Mouse (Mus musculus) thymus, adult 2 months (tissue): Measurements from ENCODE around the gene Cnga3. TPM values are rescaled to one million over a fixed set of nuclear protein-coding genes. Genes with fewer than 3 reads are reported as not detected.

ENCODE experiments used
- DNase-seq: peaks from one replicate; pipeline ENCODE4 v3.0.0; 2021
- H3K27ac ChIP-seq: fragments of 200-500 bp; 2 replicates; pipeline ENCODE4 v1.5.1; 2012; ENCODE audit warnings: low read length, control low read depth; ENCODE audit not compliant: control insufficient read depth, insufficient read depth
- H3K27me3 ChIP-seq: fragments of 200-500 bp; 2 replicates; pipeline ENCODE4 v1.6.1; 2012; ENCODE audit warnings: mild to moderate bottlenecking, low read length, moderate library complexity, mixed read lengths; ENCODE audit not compliant: control insufficient read depth, insufficient read depth
- H3K36me3 ChIP-seq: fragments of 200-500 bp; 2 replicates; pipeline ENCODE4 v1.6.1; 2012; ENCODE audit warnings: mild to moderate bottlenecking, low read length, moderate library complexity; ENCODE audit not compliant: control insufficient read depth, insufficient read depth
- H3K4me1 ChIP-seq: fragments of 200-500 bp; replicated peaks from 2 replicates; pipeline ENCODE4 v1.6.1; 2012; ENCODE audit warnings: low read length; ENCODE audit not compliant: control insufficient read depth, insufficient read depth
- H3K4me3 ChIP-seq: fragments of 200-500 bp; 2 replicates; pipeline ENCODE4 v1.5.1; 2012; ENCODE audit warnings: mild to moderate bottlenecking, low read length, control low read depth, moderate library complexity; ENCODE audit not compliant: control insufficient read depth, insufficient read depth
- CTCF ChIP-seq: fragments of 200-500 bp; IDR thresholded peaks from 2 replicates; pipeline ENCODE4 v1.5.1; 2012; ENCODE audit warnings: mild to moderate bottlenecking, control low read depth, low read length, moderate library complexity, borderline replicate concordance; ENCODE audit not compliant: control insufficient read depth, poor library complexity, insufficient read depth; ENCODE audit errors: extremely low read depth
- POLR2A ChIP-seq: fragments of 200-500 bp; IDR thresholded peaks from 2 replicates; pipeline ENCODE4 v1.6.1; 2012; ENCODE audit warnings: mild to moderate bottlenecking, low read length, control low read depth, moderate library complexity; ENCODE audit not compliant: control insufficient read depth, poor library complexity, insufficient read depth; ENCODE audit errors: extremely low read depth
- WGBS: fragments of 180-500 bp; shearing (Covaris S2); methylation state at CpG from one replicate; pipeline ENCODE4 v1.1.7; 2018; 5-methylcytosine and 5-hydroxymethylcytosine counted together
- polyA plus RNA-seq: library from polyadenylated mRNA; depleted of rRNA; stranded (reverse); fragments of >200 nt; gene quantifications from 2 replicates; pipeline ENCODE4 v1.2.3, GENCODE M21; 2012

Gene Cnga3
- polyA plus RNA-seq, 1 experiment: 0.09 TPM

DNA sequence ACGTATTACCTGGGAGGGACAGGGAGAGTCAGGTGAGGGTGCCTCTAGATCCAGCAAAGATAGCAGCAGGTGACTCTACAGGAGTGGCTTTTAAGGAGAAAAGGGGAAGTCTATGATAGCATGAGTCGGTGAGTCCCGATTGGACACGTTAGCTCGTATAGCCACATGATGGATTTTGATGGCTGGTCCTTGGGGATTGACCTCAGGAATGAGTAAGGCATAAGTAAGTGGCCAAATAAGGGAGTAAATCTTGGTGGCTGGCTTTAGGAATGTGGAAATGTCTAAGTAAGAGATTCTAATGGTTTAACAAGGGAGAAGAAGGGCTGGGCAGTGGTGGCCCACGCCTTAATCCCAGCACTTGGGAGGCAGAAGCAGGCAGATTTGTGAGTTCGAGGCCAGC, 74.7 kb downstream of the Cnga3 start:
- H3K36me3 ChIP-seq: no peaks in the 10 kb centered on the region
- no peaks in the 10 kb centered on the region; the same call in 1 of the 2 replicates for H3K4me1 ChIP-seq
- no peak overlapping the region for H3K4me3 ChIP-seq
- no peak for TF ChIP-seq CTCF
- no peak for TF ChIP-seq POLR2A
- no peaks in the 10 kb centered on the region for H3K27me3 ChIP-seq
- 70% methylated on average over 7 of the region's 7 CpGs for WGBS
- no peak overlapping the region for H3K27ac ChIP-seq
- no peak for DNase-seq

DNA sequence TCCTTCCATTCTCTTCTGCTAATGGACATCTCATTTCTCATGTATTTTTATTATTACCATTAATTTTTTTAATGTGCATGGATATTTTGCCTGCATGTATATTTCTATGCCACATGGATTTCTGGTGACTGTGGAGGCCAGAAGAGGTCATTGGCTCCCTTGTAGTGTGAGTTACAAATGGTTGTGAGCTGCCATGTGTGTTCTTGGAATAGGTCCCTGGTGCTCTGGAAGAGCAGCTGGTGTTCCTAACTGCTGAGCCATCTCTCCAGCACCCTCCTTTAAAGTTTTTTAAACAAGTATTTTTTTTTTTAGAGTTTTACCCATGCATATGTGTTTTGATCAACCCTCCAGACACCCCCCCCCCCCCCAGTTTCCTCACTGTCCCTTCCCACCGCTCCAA, 82.2 kb downstream of the Cnga3 start:
- peaks cover 9% of the 10 kb centered on the region for H3K4me1 ChIP-seq
- no peaks in the 10 kb centered on the region for H3K36me3 ChIP-seq
- no peak overlapping the region for H3K27ac ChIP-seq
- no peak overlapping the region for H3K4me3 ChIP-seq
- no peaks in the 10 kb centered on the region; the same call in 1 of the 2 replicates for H3K27me3 ChIP-seq
- WGBS: 64% methylated on average over 1 of the region's 1 CpGs
- no peak for TF ChIP-seq POLR2A
- no peak for TF ChIP-seq CTCF
- DNase-seq: no peak

GRCm38 (mm10) chr1:37298904-37299303, 84.7 kb downstream of the Cnga3 start:
- no peak for DNase-seq
- 88% methylated on average over 2 of the region's 2 CpGs for WGBS
- Histone ChIP-seq H3K27me3 (no peaks in the 10 kb centered on the region; the same call in 1 of the 2 replicates), H3K27ac (no peak overlapping the region), H3K36me3 (no peaks in the 10 kb centered on the region), H3K4me3 (no peak overlapping the region), H3K4me1 (peaks cover 13% of the 10 kb centered on the region)
- TF ChIP-seq POLR2A (no peak), CTCF (no peak)

DNA sequence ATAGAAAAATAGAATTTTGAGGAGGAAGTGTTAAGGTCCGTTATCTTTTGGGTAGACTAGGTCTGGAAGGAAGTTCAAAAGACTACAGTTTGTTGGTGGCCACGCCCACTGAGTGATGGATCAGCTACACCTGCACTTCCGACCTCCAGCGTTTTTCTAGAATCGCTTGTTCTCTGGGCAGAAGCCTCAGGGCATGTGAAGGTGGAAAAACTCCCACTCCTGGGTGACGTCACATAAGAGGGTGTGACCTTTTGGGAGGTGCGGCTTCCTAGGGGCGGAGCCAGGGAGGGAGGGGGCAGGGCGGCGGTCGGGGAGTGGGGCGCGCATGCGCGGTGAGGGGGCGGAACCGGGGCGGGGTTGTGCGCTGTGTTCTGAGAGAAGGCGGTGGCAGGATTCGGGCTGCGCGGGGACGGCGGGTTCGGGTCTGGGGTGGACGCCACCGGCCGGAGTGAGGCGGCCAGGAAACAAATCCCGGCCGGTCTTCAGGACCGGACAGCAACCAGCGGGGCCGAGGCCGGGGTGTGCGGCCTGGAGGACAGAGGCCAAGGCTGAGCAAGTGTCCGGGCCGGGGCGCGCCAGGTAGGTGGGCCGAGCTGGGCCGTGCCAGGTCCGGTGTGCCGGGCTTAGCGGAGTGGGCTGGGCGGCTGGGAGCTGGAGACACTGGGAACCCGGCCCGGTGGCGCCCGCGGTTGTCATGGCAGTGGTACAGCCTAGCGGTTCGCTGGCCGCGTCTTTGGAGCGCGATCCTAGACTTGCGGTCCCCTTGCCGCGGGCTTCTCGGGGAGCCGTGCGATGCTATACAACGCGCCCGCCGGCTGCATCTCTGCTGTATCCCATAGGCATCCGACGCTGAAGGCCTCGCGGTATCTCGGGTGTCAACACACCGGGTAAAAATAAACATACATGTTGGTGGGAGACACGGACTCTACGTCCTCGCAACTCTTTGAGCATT, 85.6 kb downstream of the Cnga3 start, which contains the start of gene Inpp4a:
TSS of gene Inpp4a (plus strand) at position 326 of the 952 bp plus-strand sequence.
- H3K27ac ChIP-seq: no peak within 1 kb of the TSS
- H3K36me3 ChIP-seq: no peaks in the 10 kb centered on the region
- H3K4me1 ChIP-seq: peaks cover 13% of the 10 kb centered on the region
- peak within 1 kb of the TSS; percentile 66 for H3K4me3 ChIP-seq
- peak; percentile 95 for DNase-seq
- no peaks in the 10 kb centered on the region; the same call in 1 of the 2 replicates for H3K27me3 ChIP-seq
- no peak for TF ChIP-seq CTCF
- no peak for TF ChIP-seq POLR2A
- WGBS: 1% methylated on average over 77 of the region's 77 CpGs

DNA sequence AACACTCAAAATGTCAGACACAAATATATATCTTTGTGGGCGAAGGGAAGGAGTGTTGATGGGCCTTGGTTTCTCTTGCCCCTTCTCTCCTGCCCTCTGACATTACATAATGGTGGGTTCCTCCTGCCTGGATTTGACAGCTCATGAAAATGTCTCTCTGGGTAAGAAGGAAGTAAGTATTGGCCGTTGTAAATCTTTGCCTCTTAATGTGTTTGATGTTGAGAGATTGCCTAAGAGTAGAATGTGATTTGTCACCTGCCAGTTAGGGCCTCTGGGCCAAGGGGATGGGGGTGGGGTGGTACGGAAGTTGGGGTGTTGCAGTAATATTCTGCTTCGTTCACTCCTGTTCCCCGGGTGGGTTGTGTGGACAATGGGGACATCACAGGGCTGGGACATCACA, 86.4 kb downstream of the Cnga3 start:
- Histone ChIP-seq H3K36me3 (no peaks in the 10 kb centered on the region), H3K27ac (no peak overlapping the region), H3K27me3 (no peaks in the 10 kb centered on the region; the same call in 1 of the 2 replicates), H3K4me1 (peaks cover 13% of the 10 kb centered on the region), H3K4me3 (peak overlapping the region; percentile 66; the same call in 1 of the 2 replicates)
- WGBS: 31% methylated on average over 5 of the region's 5 CpGs
- TF ChIP-seq CTCF (no peak), POLR2A (no peak)
- DNase-seq: no peak

DNA sequence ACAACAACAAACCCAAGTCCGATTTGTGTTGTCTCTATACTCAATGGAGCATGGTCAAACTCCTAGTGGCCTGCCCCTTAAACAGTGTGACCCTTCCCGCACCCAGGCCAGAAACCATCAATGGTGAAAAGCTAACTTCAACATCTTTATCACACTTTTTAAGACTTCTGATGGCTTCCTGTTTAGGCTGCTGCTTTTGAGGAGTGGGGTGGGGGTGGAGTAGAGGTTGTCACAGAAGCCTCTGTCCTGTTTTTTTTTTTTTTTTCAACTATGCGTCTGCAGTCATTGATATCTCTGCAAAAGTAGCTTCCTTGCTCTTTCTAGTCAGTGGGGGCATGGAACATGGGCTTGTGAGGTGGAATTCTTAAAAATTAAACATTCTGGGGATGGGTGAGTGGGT, 88.6 kb downstream of the Cnga3 start:
- DNase-seq: no peak
- Histone ChIP-seq H3K27me3 (no peaks in the 10 kb centered on the region; the same call in 1 of the 2 replicates), H3K4me1 (peaks cover 16% of the 10 kb centered on the region), H3K4me3 (no peak overlapping the region), H3K36me3 (no peaks in the 10 kb centered on the region), H3K27ac (no peak overlapping the region)
- TF ChIP-seq POLR2A (no peak), CTCF (no peak)
- 64% methylated on average over 3 of the region's 3 CpGs for WGBS
